Mouse (Mus musculus): Measurements from ENCODE around the gene Cep63. TPM values are rescaled to one million over a fixed set of nuclear protein-coding genes. Genes with fewer than 3 reads are reported as not detected.
A peak's percentile ranks its signal among the peaks of the same experiment; 100 is the strongest.

Cep63 gene
- polyA plus RNA-seq, 1 experiment from 2014 or later, result 44.9 TPM

GRCm38 (mm10) chr9:102553781-102554180, 72.6 kb downstream of the Cep63 start:
- H3K4me1 ChIP-seq (ENCODE audit: control insufficient read depth, insufficient read depth, low read length), result no peaks in the 10 kb centered on the region
- no peak overlapping the region for H3K9ac ChIP-seq (ENCODE audit: low read length)
- H3K27me3 ChIP-seq (ENCODE audit: control insufficient read depth, insufficient read depth, low read length), result no peaks in the 10 kb centered on the region
- 76% methylated on average over 3 of the region's 3 CpGs for WGBS
- no peaks in the 10 kb centered on the region for H3K36me3 ChIP-seq (ENCODE audit: control insufficient read depth, insufficient read depth, low read length)
- ATAC-seq (ENCODE audit: insufficient read depth, low FRiP score), result no peak
- no peak overlapping the region for H3K4me2 ChIP-seq (ENCODE audit: low read depth, low read length)
- H3K9me3 ChIP-seq (replicated peaks; ENCODE audit: control insufficient read depth, low read length), result no peaks in the 10 kb centered on the region
- H3K27ac ChIP-seq (ENCODE audit: low read length), result no peak overlapping the region
- no peak overlapping the region for H3K4me3 ChIP-seq (replicated peaks; ENCODE audit: low read length)

GRCm38 (mm10) chr9:102551771-102552170, 74.6 kb downstream of the Cep63 start:
- no peak for ATAC-seq (ENCODE audit: insufficient read depth, low FRiP score)

GRCm38 (mm10) chr9:102549211-102549610, 77.1 kb downstream of the Cep63 start:
- no peak for ATAC-seq (ENCODE audit: insufficient read depth, low FRiP score)
- H3K4me2 ChIP-seq (ENCODE audit: low read depth, low read length), result no peak overlapping the region
- no peaks in the 10 kb centered on the region; the same call in 1 of the 2 replicates for H3K27me3 ChIP-seq (ENCODE audit: control insufficient read depth, insufficient read depth, low read length)
- 73% methylated on average over 8 of the region's 8 CpGs for WGBS
- H3K9ac ChIP-seq (ENCODE audit: low read length), result no peak overlapping the region
- H3K36me3 ChIP-seq (ENCODE audit: control insufficient read depth, insufficient read depth, low read length), result no peaks in the 10 kb centered on the region
- no peaks in the 10 kb centered on the region for H3K4me1 ChIP-seq (ENCODE audit: control insufficient read depth, insufficient read depth, low read length)
- H3K27ac ChIP-seq (ENCODE audit: low read length), result no peak overlapping the region
- no peak overlapping the region for H3K4me3 ChIP-seq (replicated peaks; ENCODE audit: low read length)
- no peaks in the 10 kb centered on the region for H3K9me3 ChIP-seq (replicated peaks; ENCODE audit: control insufficient read depth, low read length)

More at GRCm38 (mm10) chr9:102551771-102552170, 74.6 kb downstream of the Cep63 start:
- Histone ChIP-seq H3K9ac (ENCODE audit: low read length) (no peak overlapping the region), H3K4me1 (ENCODE audit: control insufficient read depth, insufficient read depth, low read length) (no peaks in the 10 kb centered on the region), H3K27me3 (ENCODE audit: control insufficient read depth, insufficient read depth, low read length) (no peaks in the 10 kb centered on the region; the same call in 1 of the 2 replicates), H3K27ac (ENCODE audit: low read length) (no peak overlapping the region), H3K9me3 (replicated peaks; ENCODE audit: control insufficient read depth, low read length) (no peaks in the 10 kb centered on the region), H3K36me3 (ENCODE audit: control insufficient read depth, insufficient read depth, low read length) (no peaks in the 10 kb centered on the region), H3K4me2 (ENCODE audit: low read depth, low read length) (no peak overlapping the region), H3K4me3 (replicated peaks; ENCODE audit: low read length) (no peak overlapping the region)
- WGBS, result 52% methylated on average over 10 of the region's 10 CpGs

GRCm38 (mm10) chr9:102547028-102547354, 79.3 kb downstream of the Cep63 start:
- no peak for ATAC-seq (ENCODE audit: insufficient read depth, low FRiP score)
- H3K4me2 ChIP-seq (ENCODE audit: low read depth, low read length), result no peak overlapping the region
- no peaks in the 10 kb centered on the region for H3K4me1 ChIP-seq (ENCODE audit: control insufficient read depth, insufficient read depth, low read length)
- H3K27me3 ChIP-seq (ENCODE audit: control insufficient read depth, insufficient read depth, low read length), result no peaks in the 10 kb centered on the region; the same call in 1 of the 2 replicates
- no peak overlapping the region for H3K4me3 ChIP-seq (replicated peaks; ENCODE audit: low read length)
- 76% methylated on average over 7 of the region's 7 CpGs for WGBS
- no peak overlapping the region for H3K27ac ChIP-seq (ENCODE audit: low read length)
- H3K9ac ChIP-seq (ENCODE audit: low read length), result no peak overlapping the region
- H3K9me3 ChIP-seq (replicated peaks; ENCODE audit: control insufficient read depth, low read length), result no peaks in the 10 kb centered on the region
- H3K36me3 ChIP-seq (ENCODE audit: control insufficient read depth, insufficient read depth, low read length), result no peaks in the 10 kb centered on the region

GRCm38 (mm10) chr9:102546256-102547027, 79.9 kb downstream of the Cep63 start:
- no peak overlapping the region for H3K9ac ChIP-seq (ENCODE audit: low read length)
- ATAC-seq (ENCODE audit: insufficient read depth, low FRiP score), result no peak
- H3K4me2 ChIP-seq (ENCODE audit: low read depth, low read length), result no peak overlapping the region
- H3K27ac ChIP-seq (ENCODE audit: low read length), result no peak overlapping the region
- 66% methylated on average over 20 of the region's 20 CpGs for WGBS
- no peaks in the 10 kb centered on the region for H3K36me3 ChIP-seq (ENCODE audit: control insufficient read depth, insufficient read depth, low read length)
- no peaks in the 10 kb centered on the region; the same call in 1 of the 2 replicates for H3K27me3 ChIP-seq (ENCODE audit: control insufficient read depth, insufficient read depth, low read length)
- H3K4me1 ChIP-seq (ENCODE audit: control insufficient read depth, insufficient read depth, low read length), result no peaks in the 10 kb centered on the region
- H3K4me3 ChIP-seq (replicated peaks; ENCODE audit: low read length), result no peak overlapping the region
- no peaks in the 10 kb centered on the region for H3K9me3 ChIP-seq (replicated peaks; ENCODE audit: control insufficient read depth, low read length)

- H3K27me3 ChIP-seq (ENCODE audit: control insufficient read depth, insufficient read depth, low read length), result no peaks in the 10 kb centered on the region; the same call in 1 of the 2 replicates
- peak overlapping the region; percentile 65 for H3K4me2 ChIP-seq (ENCODE audit: low read depth, low read length)
- H3K27ac ChIP-seq (ENCODE audit: low read length), result no peak overlapping the region
- no peaks in the 10 kb centered on the region for H3K36me3 ChIP-seq (ENCODE audit: control insufficient read depth, insufficient read depth, low read length)
- no peak for ATAC-seq (ENCODE audit: insufficient read depth, low FRiP score)
- WGBS, result 38% methylated on average over 22 of the region's 22 CpGs
- no peak overlapping the region for H3K4me3 ChIP-seq (replicated peaks; ENCODE audit: low read length)
- no peaks in the 10 kb centered on the region for H3K9me3 ChIP-seq (replicated peaks; ENCODE audit: control insufficient read depth, low read length)
- H3K4me1 ChIP-seq (ENCODE audit: control insufficient read depth, insufficient read depth, low read length), result no peaks in the 10 kb centered on the region
- H3K9ac ChIP-seq (ENCODE audit: low read length), result no peak overlapping the region
These were observed 80.7 kb downstream of the Cep63 start for GRCm38 (mm10) chr9:102545406-102546255.

- peak; percentile 35; the same call in 1 of the 2 replicates for ATAC-seq (ENCODE audit: insufficient read depth, low FRiP score)
- H3K4me3 ChIP-seq (replicated peaks; ENCODE audit: low read length), result peak overlapping the region; percentile 39
- no peaks in the 10 kb centered on the region; the same call in 1 of the 2 replicates for H3K27me3 ChIP-seq (ENCODE audit: control insufficient read depth, insufficient read depth, low read length)
- no peak overlapping the region for H3K27ac ChIP-seq (ENCODE audit: low read length)
- H3K4me1 ChIP-seq (ENCODE audit: control insufficient read depth, insufficient read depth, low read length), result no peaks in the 10 kb centered on the region
- H3K36me3 ChIP-seq (ENCODE audit: control insufficient read depth, insufficient read depth, low read length), result no peaks in the 10 kb centered on the region
- H3K9me3 ChIP-seq (replicated peaks; ENCODE audit: control insufficient read depth, low read length), result no peaks in the 10 kb centered on the region
- peak overlapping the region; percentile 65 for H3K4me2 ChIP-seq (ENCODE audit: low read depth, low read length)
- H3K9ac ChIP-seq (ENCODE audit: low read length), result peak overlapping the region; percentile 14; the same call in 1 of the 2 replicates
- WGBS, result under 1% methylated on average over 26 of the region's 26 CpGs
These were observed 81.5 kb downstream of the Cep63 start for GRCm38 (mm10) chr9:102544773-102545366.

GRCm38 (mm10) chr9:102544116-102544772, 82.1 kb downstream of the Cep63 start:
- peak; percentile 27; the same call in 1 of the 2 replicates for ATAC-seq (ENCODE audit: insufficient read depth, low FRiP score)

More at GRCm38 (mm10) chr9:102544116-102544772, 82.1 kb downstream of the Cep63 start:
- Histone ChIP-seq H3K4me1 (ENCODE audit: control insufficient read depth, insufficient read depth, low read length) (no peaks in the 10 kb centered on the region), H3K4me2 (ENCODE audit: low read depth, low read length) (peak overlapping the region; percentile 65), H3K36me3 (ENCODE audit: control insufficient read depth, insufficient read depth, low read length) (no peaks in the 10 kb centered on the region), H3K27ac (ENCODE audit: low read length) (no peak overlapping the region), H3K9ac (ENCODE audit: low read length) (peak overlapping the region; percentile 14; the same call in 1 of the 2 replicates), H3K4me3 (replicated peaks; ENCODE audit: low read length) (peak overlapping the region; percentile 39), H3K9me3 (replicated peaks; ENCODE audit: control insufficient read depth, low read length) (no peaks in the 10 kb centered on the region), H3K27me3 (ENCODE audit: control insufficient read depth, insufficient read depth, low read length) (no peaks in the 10 kb centered on the region; the same call in 1 of the 2 replicates)
- WGBS, result 24% methylated on average over 11 of the region's 11 CpGs

Data from stomach, embryonic 16.5 days (tissue).